Mouse (Mus musculus): Measurements from ENCODE around the gene Dbp.

DNA sequence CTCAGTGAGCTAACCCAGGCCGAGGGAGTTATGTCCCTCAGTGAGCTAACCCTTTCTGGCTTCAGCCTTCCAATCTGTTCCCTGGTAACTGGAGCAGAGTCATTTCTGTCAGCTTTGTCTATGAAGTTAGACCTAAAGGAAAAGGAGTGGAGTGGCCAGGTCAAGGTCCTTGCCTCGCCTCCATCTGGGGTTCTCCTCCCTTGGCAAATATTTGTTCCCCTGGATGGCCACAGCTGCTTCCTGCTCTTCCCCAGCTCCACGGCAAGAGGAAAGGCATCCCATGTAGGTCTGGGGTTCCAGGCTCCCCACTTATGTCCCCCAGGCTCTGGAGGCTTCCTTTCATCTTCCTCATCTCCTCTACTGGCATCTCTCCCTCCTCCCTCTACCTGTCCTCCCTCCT, 22.7 kb downstream of the Dbp start:
- TF ChIP-seq CEBPB (IDR thresholded peaks at IDR 0.05; ENCODE audit: insufficient read depth, poor library complexity, severe bottlenecking) (no peak), POLR2A (IDR thresholded peaks at IDR 0.05; ENCODE audit: insufficient read length, low read depth) (no peak), MAX (IDR thresholded peaks at IDR 0.05; ENCODE audit: low read depth) (no peak), USF1 (IDR thresholded peaks at IDR 0.05; ENCODE audit: low read depth) (no peak), E2F4 (IDR thresholded peaks at IDR 0.05; ENCODE audit: insufficient read depth) (no peak)

All from myocyte (in vitro differentiated cells).